Mouse (Mus musculus): ENCODE data around the gene Myt1l. TPM values are rescaled to one million over a fixed set of nuclear protein-coding genes. Genes with fewer than 3 reads are reported as not detected.
A peak's percentile ranks its signal among the peaks of the same experiment; 100 is the strongest.

The Myt1l gene
- 100 to 1,000 TPM; 202 to 240 TPM for total RNA-seq (2021)

- DNase-seq (ENCODE audit: extremely low spot score in 1 of 2, low spot score in 1 of 2) = peak in 1 of 2 experiments; percentile 56
Observed at GRCm38 (mm10) chr12:29528031-29528771, at the start of gene Myt1l. Myt1l (plus strand) TSS chr12:29528384.

GRCm38 (mm10) chr12:29486424-29487035, 41.7 kb upstream of the Myt1l start:
- DNase-seq (ENCODE audit: extremely low spot score in 1 of 2, low spot score in 1 of 2) = no peak

GRCm38 (mm10) chr12:29526236-29526644, 1.9 kb upstream of the Myt1l start:
- DNase-seq (ENCODE audit: extremely low spot score in 1 of 2, low spot score in 1 of 2) = peak in 1 of 2 experiments; percentile 23

GRCm38 (mm10) chr12:29527048-29527761, 979 bp upstream of the Myt1l start:
- peak; percentile 50 to 65 for DNase-seq (ENCODE audit: extremely low spot score in 1 of 2, low spot score in 1 of 2)

- DNase-seq (ENCODE audit: extremely low spot score in 1 of 2, low spot score in 1 of 2) = no peak
Observed at GRCm38 (mm10) chr12:29530241-29530725, 2.1 kb downstream of the Myt1l start.

GRCm38 (mm10) chr12:29530823-29531222, 2.6 kb downstream of the Myt1l start:
- DNase-seq (ENCODE audit: extremely low spot score in 1 of 2, low spot score in 1 of 2) = no peak

GRCm38 (mm10) chr12:29533071-29533876, 5.1 kb downstream of the Myt1l start:
- DNase-seq (ENCODE audit: extremely low spot score in 1 of 2, low spot score in 1 of 2) = no peak

- no peak for DNase-seq (ENCODE audit: extremely low spot score in 1 of 2, low spot score in 1 of 2)
Observed at GRCm38 (mm10) chr12:29534326-29534725, 6.1 kb downstream of the Myt1l start.

GRCm38 (mm10) chr12:29534761-29535300, 6.6 kb downstream of the Myt1l start:
- DNase-seq (ENCODE audit: extremely low spot score in 1 of 2, low spot score in 1 of 2) = peak in 1 of 2 experiments; percentile 57

GRCm38 (mm10) chr12:29537916-29538315, 9.7 kb downstream of the Myt1l start:
- no peak for DNase-seq (ENCODE audit: extremely low spot score in 1 of 2, low spot score in 1 of 2)

GRCm38 (mm10) chr12:29538456-29538855, 10.3 kb downstream of the Myt1l start:
- no peak for DNase-seq (ENCODE audit: extremely low spot score in 1 of 2, low spot score in 1 of 2)

GRCm38 (mm10) chr12:29539106-29539505, 10.9 kb downstream of the Myt1l start:
- no peak for DNase-seq (ENCODE audit: extremely low spot score in 1 of 2, low spot score in 1 of 2)

GRCm38 (mm10) chr12:29540741-29541140, 12.6 kb downstream of the Myt1l start:
- no peak for DNase-seq (ENCODE audit: extremely low spot score in 1 of 2, low spot score in 1 of 2)

- no peak for DNase-seq (ENCODE audit: extremely low spot score in 1 of 2, low spot score in 1 of 2)
Observed at GRCm38 (mm10) chr12:29546073-29546472, 17.9 kb downstream of the Myt1l start.

GRCm38 (mm10) chr12:29547112-29547511, 18.9 kb downstream of the Myt1l start:
- no peak for DNase-seq (ENCODE audit: extremely low spot score in 1 of 2, low spot score in 1 of 2)

GRCm38 (mm10) chr12:29547755-29548154, 19.6 kb downstream of the Myt1l start:
- no peak for DNase-seq (ENCODE audit: extremely low spot score in 1 of 2, low spot score in 1 of 2)

GRCm38 (mm10) chr12:29553138-29553537, 25.0 kb downstream of the Myt1l start:
- DNase-seq (ENCODE audit: extremely low spot score in 1 of 2, low spot score in 1 of 2) = no peak

- no peak for DNase-seq (ENCODE audit: extremely low spot score in 1 of 2, low spot score in 1 of 2)
Observed at GRCm38 (mm10) chr12:29555718-29556117, 27.5 kb downstream of the Myt1l start.

- DNase-seq (ENCODE audit: extremely low spot score in 1 of 2, low spot score in 1 of 2) = no peak
Observed at GRCm38 (mm10) chr12:29556408-29556807, 28.2 kb downstream of the Myt1l start.

- no peak for DNase-seq (ENCODE audit: extremely low spot score in 1 of 2, low spot score in 1 of 2)
Observed at GRCm38 (mm10) chr12:29556901-29557300, 28.7 kb downstream of the Myt1l start.
